Mouse (Mus musculus): Measurements from ENCODE around the gene Wwox. TPM values are rescaled to one million over a fixed set of nuclear protein-coding genes. Genes with fewer than 3 reads are reported as not detected.

The Wwox gene
- polyA plus RNA-seq, 1 experiment from 2014 or later = 10.3 TPM

DNA sequence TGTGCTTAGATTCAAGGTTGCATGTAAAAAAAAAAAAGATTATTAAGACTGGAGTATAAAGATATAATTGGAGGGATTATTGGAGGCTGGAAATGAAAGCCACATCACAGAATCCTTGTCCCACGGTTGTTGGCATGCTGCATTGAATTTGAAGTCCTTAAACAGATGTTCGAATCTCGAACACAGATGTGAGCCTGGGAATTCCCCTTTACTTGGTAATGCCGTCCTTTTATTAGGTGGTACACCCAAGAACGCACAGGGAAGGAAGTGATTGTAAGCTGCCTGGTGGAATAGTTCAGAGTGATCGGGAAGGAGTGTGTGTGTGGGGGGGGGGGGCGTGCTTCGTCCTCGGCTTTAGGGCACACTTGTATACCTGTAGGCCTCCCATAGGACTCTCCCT, 187.4 kb downstream of the Wwox start:
- Histone ChIP-seq H3K4me1 (ENCODE audit: control insufficient read depth, insufficient read depth, low read length) (no peaks in the 10 kb centered on the region), H3K9me3 (replicated peaks; ENCODE audit: control insufficient read depth, low read length) (no peaks in the 10 kb centered on the region), H3K4me2 (no peak overlapping the region), H3K36me3 (ENCODE audit: control insufficient read depth, insufficient read depth, low read length) (no peaks in the 10 kb centered on the region), H3K9ac (ENCODE audit: low read depth, low read length) (no peak overlapping the region), H3K4me3 (ENCODE audit: low read depth, low read length) (no peak overlapping the region), H3K27me3 (ENCODE audit: control insufficient read depth, insufficient read depth, low read length) (no peaks in the 10 kb centered on the region), H3K27ac (ENCODE audit: low read depth, low read length) (no peak overlapping the region)
- ATAC-seq (replicated peaks; ENCODE audit: insufficient number of reproducible peaks, low FRiP score, low TSS enrichment) = no peak
- WGBS (ENCODE audit: insufficient replicate concordance) = 80% methylated on average over 9 of the region's 9 CpGs

DNA sequence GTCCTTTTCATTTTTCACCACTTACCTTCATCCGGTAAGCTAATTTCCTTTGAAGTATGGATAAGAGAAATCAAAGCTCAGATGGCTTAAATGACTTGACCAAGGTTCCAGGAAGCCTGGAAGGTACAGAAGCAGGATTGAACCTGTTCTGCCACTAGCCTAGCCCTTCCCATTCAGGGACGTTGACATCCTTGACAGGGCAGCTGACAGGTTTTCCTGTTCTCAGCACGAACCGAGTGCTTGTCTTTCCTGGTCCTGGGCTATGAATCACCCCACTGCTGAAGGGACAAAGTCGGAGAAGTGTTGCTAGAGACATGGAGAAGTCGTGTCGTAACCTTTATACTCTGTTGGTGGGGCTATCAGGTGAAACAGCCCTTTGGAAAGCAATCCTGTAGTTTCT, 190.3 kb downstream of the Wwox start:
- 60% methylated on average over 7 of the region's 7 CpGs for WGBS (ENCODE audit: insufficient replicate concordance)
- no peak for ATAC-seq (replicated peaks; ENCODE audit: insufficient number of reproducible peaks, low FRiP score, low TSS enrichment)

GRCm38 (mm10) chr8:114631087-114631486, 191.6 kb downstream of the Wwox start:
- H3K36me3 ChIP-seq (ENCODE audit: control insufficient read depth, insufficient read depth, low read length) = no peaks in the 10 kb centered on the region
- H3K9ac ChIP-seq (ENCODE audit: low read depth, low read length) = no peak overlapping the region
- H3K27me3 ChIP-seq (ENCODE audit: control insufficient read depth, insufficient read depth, low read length) = no peaks in the 10 kb centered on the region
- WGBS (ENCODE audit: insufficient replicate concordance) = 69% methylated on average over 6 of the region's 6 CpGs
- H3K9me3 ChIP-seq (replicated peaks; ENCODE audit: control insufficient read depth, low read length) = no peaks in the 10 kb centered on the region
- no peak overlapping the region for H3K4me2 ChIP-seq
- no peak overlapping the region for H3K4me3 ChIP-seq (ENCODE audit: low read depth, low read length)
- ATAC-seq (replicated peaks; ENCODE audit: insufficient number of reproducible peaks, low FRiP score, low TSS enrichment) = no peak
- peaks cover 6% of the 10 kb centered on the region; the same call in 1 of the 2 replicates for H3K4me1 ChIP-seq (ENCODE audit: control insufficient read depth, insufficient read depth, low read length)
- no peak overlapping the region for H3K27ac ChIP-seq (ENCODE audit: low read depth, low read length)

More for the DNA sequence above, 190.3 kb downstream of the Wwox start:
- Histone ChIP-seq H3K4me2 (no peak overlapping the region), H3K27ac (ENCODE audit: low read depth, low read length) (no peak overlapping the region), H3K9me3 (replicated peaks; ENCODE audit: control insufficient read depth, low read length) (no peaks in the 10 kb centered on the region), H3K9ac (ENCODE audit: low read depth, low read length) (no peak overlapping the region), H3K4me1 (ENCODE audit: control insufficient read depth, insufficient read depth, low read length) (peaks cover 1% of the 10 kb centered on the region; the same call in 1 of the 2 replicates), H3K27me3 (ENCODE audit: control insufficient read depth, insufficient read depth, low read length) (no peaks in the 10 kb centered on the region), H3K4me3 (ENCODE audit: low read depth, low read length) (no peak overlapping the region), H3K36me3 (ENCODE audit: control insufficient read depth, insufficient read depth, low read length) (no peaks in the 10 kb centered on the region)

DNA sequence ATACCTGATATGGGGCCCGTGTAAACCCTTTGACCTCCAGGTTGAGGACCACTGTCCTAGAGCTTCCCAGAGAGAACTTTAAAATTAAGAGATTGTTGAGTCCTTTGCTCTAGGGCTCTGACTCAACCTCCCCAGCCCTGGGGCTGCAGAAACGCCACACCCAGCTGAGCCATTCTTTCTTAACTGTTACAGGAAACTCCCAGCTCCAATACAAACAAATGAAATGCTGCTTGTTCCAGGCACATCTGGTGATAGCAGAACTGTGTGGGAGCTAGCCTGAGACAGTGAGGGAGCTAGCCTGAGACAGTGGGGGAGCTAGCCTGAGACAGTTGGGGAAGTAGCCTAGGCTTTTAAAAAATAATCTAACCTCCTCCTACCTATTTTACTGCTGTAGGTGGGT, 194.7 kb downstream of the Wwox start:
- H3K4me1 ChIP-seq (ENCODE audit: control insufficient read depth, insufficient read depth, low read length) = peaks cover 6% of the 10 kb centered on the region; the same call in 1 of the 2 replicates
- no peaks in the 10 kb centered on the region for H3K27me3 ChIP-seq (ENCODE audit: control insufficient read depth, insufficient read depth, low read length)
- H3K4me3 ChIP-seq (ENCODE audit: low read depth, low read length) = no peak overlapping the region
- H3K27ac ChIP-seq (ENCODE audit: low read depth, low read length) = no peak overlapping the region
- H3K4me2 ChIP-seq = no peak overlapping the region
- no peak overlapping the region for H3K9ac ChIP-seq (ENCODE audit: low read depth, low read length)
- WGBS (ENCODE audit: insufficient replicate concordance) = 62% methylated on average over 2 of the region's 2 CpGs
- H3K9me3 ChIP-seq (replicated peaks; ENCODE audit: control insufficient read depth, low read length) = no peaks in the 10 kb centered on the region
- no peak for ATAC-seq (replicated peaks; ENCODE audit: insufficient number of reproducible peaks, low FRiP score, low TSS enrichment)
- H3K36me3 ChIP-seq (ENCODE audit: control insufficient read depth, insufficient read depth, low read length) = no peaks in the 10 kb centered on the region

DNA sequence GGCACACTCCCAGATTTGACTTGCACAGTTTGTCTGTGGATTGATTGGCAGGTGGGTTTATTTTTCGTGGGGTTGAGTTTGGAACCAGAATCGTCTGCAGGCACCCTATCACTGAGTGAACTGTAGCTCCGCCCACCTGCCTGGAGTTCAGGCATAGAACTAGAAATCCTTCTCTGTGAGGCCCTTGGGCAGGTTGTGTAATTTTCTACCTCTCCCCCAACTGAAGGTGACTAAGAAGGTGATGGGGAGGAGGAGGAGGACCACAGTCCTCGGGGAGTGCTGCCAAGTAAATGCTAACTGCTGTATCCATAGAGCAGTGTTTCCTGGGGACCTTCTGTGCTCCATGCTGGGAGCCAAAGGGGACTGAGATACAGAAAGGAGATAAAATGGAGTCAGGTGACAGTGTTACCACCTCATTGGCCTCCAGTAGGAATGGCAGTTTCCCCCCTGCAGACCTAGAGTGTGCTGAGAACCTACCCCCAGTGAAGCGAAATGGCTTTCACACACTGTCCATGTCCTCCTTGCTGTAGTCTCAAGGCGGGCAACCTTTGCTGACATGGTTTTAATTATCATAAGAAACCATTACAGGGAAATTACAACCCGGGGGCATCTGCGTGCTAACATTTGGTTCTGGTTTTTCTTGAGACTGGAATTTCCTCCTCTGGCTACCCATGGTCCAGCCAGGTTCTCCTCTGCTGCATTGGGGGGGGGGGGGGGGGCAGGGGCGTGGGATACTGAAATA, 195.4 kb downstream of the Wwox start:
- peaks cover 6% of the 10 kb centered on the region; the same call in 1 of the 2 replicates for H3K4me1 ChIP-seq (ENCODE audit: control insufficient read depth, insufficient read depth, low read length)
- 47% methylated on average over 9 of the region's 9 CpGs for WGBS (ENCODE audit: insufficient replicate concordance)
- no peak overlapping the region for H3K27ac ChIP-seq (ENCODE audit: low read depth, low read length)
- H3K4me2 ChIP-seq = no peak overlapping the region
- H3K9me3 ChIP-seq (replicated peaks; ENCODE audit: control insufficient read depth, low read length) = no peaks in the 10 kb centered on the region
- no peak overlapping the region for H3K9ac ChIP-seq (ENCODE audit: low read depth, low read length)
- H3K27me3 ChIP-seq (ENCODE audit: control insufficient read depth, insufficient read depth, low read length) = no peaks in the 10 kb centered on the region
- no peaks in the 10 kb centered on the region for H3K36me3 ChIP-seq (ENCODE audit: control insufficient read depth, insufficient read depth, low read length)
- H3K4me3 ChIP-seq (ENCODE audit: low read depth, low read length) = no peak overlapping the region
- no peak for ATAC-seq (replicated peaks; ENCODE audit: insufficient number of reproducible peaks, low FRiP score, low TSS enrichment)

GRCm38 (mm10) chr8:114636376-114636775, 196.9 kb downstream of the Wwox start:
- H3K4me1 ChIP-seq (ENCODE audit: control insufficient read depth, insufficient read depth, low read length) = peaks cover 6% of the 10 kb centered on the region; the same call in 1 of the 2 replicates
- H3K36me3 ChIP-seq (ENCODE audit: control insufficient read depth, insufficient read depth, low read length) = no peaks in the 10 kb centered on the region
- H3K4me2 ChIP-seq = no peak overlapping the region
- no peak for ATAC-seq (replicated peaks; ENCODE audit: insufficient number of reproducible peaks, low FRiP score, low TSS enrichment)
- no peak overlapping the region for H3K9ac ChIP-seq (ENCODE audit: low read depth, low read length)
- WGBS (ENCODE audit: insufficient replicate concordance) = 76% methylated on average over 5 of the region's 5 CpGs
- no peak overlapping the region for H3K27ac ChIP-seq (ENCODE audit: low read depth, low read length)
- no peaks in the 10 kb centered on the region for H3K27me3 ChIP-seq (ENCODE audit: control insufficient read depth, insufficient read depth, low read length)
- H3K9me3 ChIP-seq (replicated peaks; ENCODE audit: control insufficient read depth, low read length) = no peaks in the 10 kb centered on the region
- no peak overlapping the region for H3K4me3 ChIP-seq (ENCODE audit: low read depth, low read length)

DNA sequence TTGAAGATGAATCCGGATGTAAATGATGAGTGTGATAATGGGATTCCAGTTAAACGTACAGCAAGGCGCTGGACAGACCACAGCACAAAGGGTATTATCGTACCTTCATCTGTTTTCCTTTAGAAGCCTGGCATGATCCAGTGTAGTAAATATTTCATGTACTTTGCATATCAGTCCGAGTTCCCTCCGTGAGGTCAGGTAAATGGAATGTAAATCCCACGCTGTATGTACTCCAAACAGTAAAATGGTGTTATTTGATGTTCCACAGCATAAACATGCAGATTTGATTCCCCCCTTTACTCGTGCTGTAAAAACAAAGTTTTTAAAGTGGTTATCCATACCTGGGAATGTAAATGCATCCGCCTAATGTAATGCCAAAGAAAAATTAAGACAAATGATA, 202.4 kb downstream of the Wwox start:
- no peak overlapping the region for H3K4me2 ChIP-seq
- no peaks in the 10 kb centered on the region for H3K36me3 ChIP-seq (ENCODE audit: control insufficient read depth, insufficient read depth, low read length)
- no peak overlapping the region for H3K9ac ChIP-seq (ENCODE audit: low read depth, low read length)
- WGBS (ENCODE audit: insufficient replicate concordance) = 73% methylated on average over 9 of the region's 9 CpGs
- H3K27me3 ChIP-seq (ENCODE audit: control insufficient read depth, insufficient read depth, low read length) = no peaks in the 10 kb centered on the region
- H3K4me3 ChIP-seq (ENCODE audit: low read depth, low read length) = no peak overlapping the region
- no peaks in the 10 kb centered on the region for H3K4me1 ChIP-seq (ENCODE audit: control insufficient read depth, insufficient read depth, low read length)
- ATAC-seq (replicated peaks; ENCODE audit: insufficient number of reproducible peaks, low FRiP score, low TSS enrichment) = no peak
- H3K27ac ChIP-seq (ENCODE audit: low read depth, low read length) = no peak overlapping the region
- H3K9me3 ChIP-seq (replicated peaks; ENCODE audit: control insufficient read depth, low read length) = no peaks in the 10 kb centered on the region

DNA sequence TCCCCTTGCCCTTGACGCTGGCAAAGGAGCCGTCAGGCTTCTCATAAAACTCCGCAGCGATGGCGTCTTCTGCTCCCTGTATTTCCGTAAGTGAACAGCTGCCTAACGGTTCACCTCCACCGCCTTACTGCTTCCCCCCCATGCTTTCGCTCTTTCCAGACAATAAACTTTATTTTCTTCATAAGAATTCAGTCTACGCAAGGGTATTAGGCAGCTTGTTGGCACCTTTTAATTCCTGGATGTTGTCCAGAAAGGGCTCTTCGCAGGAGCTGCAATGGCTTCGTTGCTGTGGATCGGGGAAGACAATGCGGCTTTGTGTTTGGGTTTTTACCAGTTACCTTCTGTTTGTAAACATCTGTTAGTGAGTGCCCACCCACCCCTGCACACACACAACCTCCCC, 211.3 kb downstream of the Wwox start:
- ATAC-seq (replicated peaks; ENCODE audit: insufficient number of reproducible peaks, low FRiP score, low TSS enrichment) = no peak
- WGBS (ENCODE audit: insufficient replicate concordance) = 89% methylated on average over 14 of the region's 14 CpGs
- no peaks in the 10 kb centered on the region for H3K9me3 ChIP-seq (replicated peaks; ENCODE audit: control insufficient read depth, low read length)
- no peaks in the 10 kb centered on the region for H3K36me3 ChIP-seq (ENCODE audit: control insufficient read depth, insufficient read depth, low read length)
- no peaks in the 10 kb centered on the region for H3K4me1 ChIP-seq (ENCODE audit: control insufficient read depth, insufficient read depth, low read length)
- H3K4me2 ChIP-seq = no peak overlapping the region
- no peak overlapping the region for H3K4me3 ChIP-seq (ENCODE audit: low read depth, low read length)
- H3K27me3 ChIP-seq (ENCODE audit: control insufficient read depth, insufficient read depth, low read length) = no peaks in the 10 kb centered on the region
- H3K27ac ChIP-seq (ENCODE audit: low read depth, low read length) = no peak overlapping the region
- no peak overlapping the region for H3K9ac ChIP-seq (ENCODE audit: low read depth, low read length)

GRCm38 (mm10) chr8:114657789-114658188, 218.3 kb downstream of the Wwox start:
- H3K9me3 ChIP-seq (replicated peaks; ENCODE audit: control insufficient read depth, low read length) = no peaks in the 10 kb centered on the region; the same call in 1 of the 2 replicates
- no peaks in the 10 kb centered on the region for H3K36me3 ChIP-seq (ENCODE audit: control insufficient read depth, insufficient read depth, low read length)
- 46% methylated on average over 4 of the region's 4 CpGs for WGBS (ENCODE audit: insufficient replicate concordance)
- no peak for ATAC-seq (replicated peaks; ENCODE audit: insufficient number of reproducible peaks, low FRiP score, low TSS enrichment)
- H3K27ac ChIP-seq (ENCODE audit: low read depth, low read length) = no peak overlapping the region
- no peaks in the 10 kb centered on the region for H3K4me1 ChIP-seq (ENCODE audit: control insufficient read depth, insufficient read depth, low read length)
- no peak overlapping the region for H3K4me3 ChIP-seq (ENCODE audit: low read depth, low read length)
- H3K9ac ChIP-seq (ENCODE audit: low read depth, low read length) = no peak overlapping the region
- H3K4me2 ChIP-seq = no peak overlapping the region
- no peaks in the 10 kb centered on the region for H3K27me3 ChIP-seq (ENCODE audit: control insufficient read depth, insufficient read depth, low read length)
